In genomic region chr2:8673751-8674378, GRCm38 (mm10) we compare ENCODE assay signal across 8 mouse cellular contexts.
DNase-seq lines count a peak whose midpoint lies in the region; ATAC-seq and TF ChIP-seq lines count a peak whose summit lies in the region.

No protein-coding gene starts in this region.

- H3K27me3 ChIP-seq in liver, embryonic 12.5 days (replicated peaks) = no peaks in the 10 kb centered on the region
- no peaks in the 10 kb centered on the region; the same call in 1 of the 2 replicates for H3K27me3 ChIP-seq in forebrain, embryonic 13.5 days
- no peaks in the 10 kb centered on the region for H3K27me3 ChIP-seq in midbrain, embryonic 16.5 days (ENCODE audit: control insufficient read depth, insufficient read depth, low read depth, low read length)
- H3K27me3 ChIP-seq in stomach, postnatal 0 days (ENCODE audit: control insufficient read depth, insufficient read depth, low read length) = no peaks in the 10 kb centered on the region; the same call in 1 of the 2 replicates

- no peak overlapping the region for H3K9ac ChIP-seq in liver, embryonic 12.5 days
- no peak overlapping the region for H3K9ac ChIP-seq in forebrain, embryonic 13.5 days
- H3K9ac ChIP-seq in midbrain, embryonic 16.5 days (ENCODE audit: low read depth, low read length) = no peak overlapping the region
- no peak overlapping the region for H3K9ac ChIP-seq in stomach, postnatal 0 days (ENCODE audit: low read length)

- no peak overlapping the region for H3K4me3 ChIP-seq in liver, embryonic 12.5 days
- H3K4me3 ChIP-seq in forebrain, embryonic 13.5 days = no peak overlapping the region
- peak overlapping the region; percentile 19; the same call in 1 of the 2 replicates for H3K4me3 ChIP-seq in midbrain, embryonic 16.5 days (ENCODE audit: low read depth, low read length)
- no peak overlapping the region for H3K4me3 ChIP-seq in stomach, postnatal 0 days (ENCODE audit: low read depth, low read length)

- no peaks in the 10 kb centered on the region for H3K9me3 ChIP-seq in liver, embryonic 12.5 days (replicated peaks)
- no peaks in the 10 kb centered on the region for H3K9me3 ChIP-seq in forebrain, embryonic 13.5 days (replicated peaks)
- no peaks in the 10 kb centered on the region for H3K9me3 ChIP-seq in midbrain, embryonic 16.5 days (replicated peaks; ENCODE audit: control insufficient read depth, low read length, poor library complexity, severe bottlenecking)
- no peaks in the 10 kb centered on the region for H3K9me3 ChIP-seq in stomach, postnatal 0 days (ENCODE audit: control insufficient read depth, low read length)

- TF ChIP-seq CTCF in stomach, postnatal 0 days (IDR thresholded peaks at IDR 0.05; ENCODE audit: low read depth) = peak; percentile 82

- peak; percentile 44 for DNase-seq in liver
- DNase-seq in c-Kit-positive CD71-negative TER-119-negative erythroid progenitor cells, embryonic 14.5 days (ENCODE audit: low read depth) = peak; percentile 41
- DNase-seq in left cerebral cortex, postnatal 14 days (ENCODE audit: low spot score in 2 of 2) = peak; percentile 81 to 90
- peak; percentile 43 for DNase-seq in stomach, postnatal 0 days (ENCODE audit: low spot score)

- 13% methylated on average over 10 of the region's 10 CpGs for WGBS in liver, embryonic 12.5 days (ENCODE audit: insufficient replicate concordance)
- WGBS in forebrain, embryonic 13.5 days = 15% methylated on average over 10 of the region's 10 CpGs
- WGBS in midbrain, embryonic 16.5 days = 5% methylated on average over 10 of the region's 10 CpGs
- WGBS in stomach, postnatal 0 days = 14% methylated on average over 10 of the region's 10 CpGs

- intact Hi-C loops in left cerebral cortex, postnatal 14 days (cut with DNase I) = loop anchor here (2.0 to 10.0 kb wide), 3 partner anchors 1211 to 1611 kb away; partner anchors contain the start of genes 4930412O13Rik and 9230102O04Rik

- H3K4me1 ChIP-seq in liver, embryonic 12.5 days = no peaks in the 10 kb centered on the region
- H3K4me1 ChIP-seq in forebrain, embryonic 13.5 days = no peaks in the 10 kb centered on the region
- no peaks in the 10 kb centered on the region for H3K4me1 ChIP-seq in midbrain, embryonic 16.5 days (ENCODE audit: control insufficient read depth, insufficient read depth, low read length)
- H3K4me1 ChIP-seq in stomach, postnatal 0 days (replicated peaks; ENCODE audit: control insufficient read depth, insufficient read depth) = no peaks in the 10 kb centered on the region

- no peak for ATAC-seq in liver, embryonic 12.5 days
- peak; percentile 80 for ATAC-seq in forebrain, embryonic 13.5 days
- peak; percentile 78 for ATAC-seq in inflammation-experienced regulatory T-cells, adult 6 months
- peak; percentile 73 for ATAC-seq in midbrain, embryonic 16.5 days
- no peak for ATAC-seq in stomach, postnatal 0 days (ENCODE audit: low FRiP score, low TSS enrichment)

- no peak for TF ChIP-seq EP300 in stomach, postnatal 0 days (optimal IDR thresholded peaks at IDR 0.05)

- H3K36me3 ChIP-seq in liver, embryonic 12.5 days = no peaks in the 10 kb centered on the region
- H3K36me3 ChIP-seq in forebrain, embryonic 13.5 days (ENCODE audit: poor library complexity, severe bottlenecking) = no peaks in the 10 kb centered on the region
- H3K36me3 ChIP-seq in midbrain, embryonic 16.5 days (ENCODE audit: control insufficient read depth, insufficient read depth, low read length) = no peaks in the 10 kb centered on the region
- no peaks in the 10 kb centered on the region for H3K36me3 ChIP-seq in stomach, postnatal 0 days (ENCODE audit: control insufficient read depth, insufficient read depth, low read length)

- no peak overlapping the region for H3K4me2 ChIP-seq in liver, embryonic 12.5 days
- peak overlapping the region; percentile 33; the same call in 1 of the 2 replicates for H3K4me2 ChIP-seq in forebrain, embryonic 13.5 days
- peak overlapping the region; percentile 45 for H3K4me2 ChIP-seq in midbrain, embryonic 16.5 days (ENCODE audit: low read length)
- no peak overlapping the region for H3K4me2 ChIP-seq in stomach, postnatal 0 days (replicated peaks; ENCODE audit: low read depth)

- no peak overlapping the region for H3K27ac ChIP-seq in liver, embryonic 12.5 days
- no peak overlapping the region for H3K27ac ChIP-seq in forebrain, embryonic 13.5 days
- no peak overlapping the region for H3K27ac ChIP-seq in midbrain, embryonic 16.5 days (ENCODE audit: low read length)
- H3K27ac ChIP-seq in stomach, postnatal 0 days (replicated peaks) = no peak overlapping the region

Comparison
In these comparisons a context has a peak if more than half of its experiments do, and no peak if none do; other contexts are left out.
1. ATAC-seq: peak in forebrain, embryonic 13.5 days (single experiment), inflammation-experienced regulatory T-cells, adult 6 months (single experiment) and midbrain, embryonic 16.5 days (single experiment); none in liver, embryonic 12.5 days (single experiment) and stomach, postnatal 0 days (single experiment).
2. H3K4me2 ChIP-seq: peak in forebrain, embryonic 13.5 days (single experiment) and midbrain, embryonic 16.5 days (single experiment); none in liver, embryonic 12.5 days (single experiment) and stomach, postnatal 0 days (single experiment).
3. Peak in every context shown above with its lines, with median percentiles within 50 percentile points of each other: DNase-seq.